Mouse (Mus musculus) forebrain, embryonic 16.5 days (tissue): ENCODE measurements around the gene Kyat1. TPM values are rescaled to one million over a fixed set of nuclear protein-coding genes. Genes with fewer than 3 reads are reported as not detected.

Experiments used
- polyA plus RNA-seq: library from polyadenylated mRNA; unstranded; fragments of >200 nt; fragmentation: Nextera tagmentation; extraction: Ambion mirVana; gene quantifications from 2 replicates; pipeline ENCODE4 v1.2.1, GENCODE M21; 2015

Kyat1 gene
- polyA plus RNA-seq, 1 experiment from 2014 or later, result 16.3 TPM

Other genes starting within 250 kb of the Kyat1 start
- 243 and 294 TPM in 2 replicates for gene Sptan1, start 240.3 kb downstream of the Kyat1 start, polyA plus RNA-seq
- 70.2 and 83.3 TPM in 2 replicates for gene Wdr34, start 157.0 kb downstream of the Kyat1 start, polyA plus RNA-seq
- gene Set, start 148.5 kb downstream of the Kyat1 start, polyA plus RNA-seq, result 407 and 435 TPM in 2 replicates
- gene Pkn3, start 128.2 kb downstream of the Kyat1 start, polyA plus RNA-seq, result 2.6 and 3.4 TPM in 2 replicates
- 17.8 and 19.0 TPM in 2 replicates for gene Zdhhc12, start 112.2 kb downstream of the Kyat1 start, polyA plus RNA-seq
- gene Zer1, start 81.3 kb downstream of the Kyat1 start, polyA plus RNA-seq, result 10.9 and 16.5 TPM in 2 replicates
- 10.5 and 12.7 TPM in 2 replicates for gene Tbc1d13, start 72.1 kb downstream of the Kyat1 start, polyA plus RNA-seq
- gene Endog, start 34.4 kb downstream of the Kyat1 start, polyA plus RNA-seq, result 10.7 and 13.3 TPM in 2 replicates
- gene Spout1, start 27.4 kb downstream of the Kyat1 start, polyA plus RNA-seq, result 63.8 and 65.9 TPM in 2 replicates
- 58.9 and 59.7 TPM in 2 replicates for gene Lrrc8a, start 31.9 kb upstream of the Kyat1 start, polyA plus RNA-seq
- gene Gm28035, start 34.7 kb upstream of the Kyat1 start, polyA plus RNA-seq, result 0.46 and 0.58 TPM in 2 replicates
- gene Phyhd1, start 60.4 kb upstream of the Kyat1 start, polyA plus RNA-seq, result 9.4 and 9.5 TPM in 2 replicates
- not detected in 2 replicates for gene Gm28038, start 75.2 kb upstream of the Kyat1 start, polyA plus RNA-seq
- gene Dolk, start 80.5 kb upstream of the Kyat1 start, polyA plus RNA-seq, result 30.2 and 35.9 TPM in 2 replicates
- gene Nup188, start 80.5 kb upstream of the Kyat1 start, polyA plus RNA-seq, result 25.3 and 26.2 TPM in 2 replicates
- gene Sh3glb2, start 153.5 kb upstream of the Kyat1 start, polyA plus RNA-seq, result 159 and 203 TPM in 2 replicates
- 29.7 and 35.6 TPM in 2 replicates for gene Miga2, start 158.4 kb upstream of the Kyat1 start, polyA plus RNA-seq
- gene Dolpp1, start 186.4 kb upstream of the Kyat1 start, polyA plus RNA-seq, result 59.3 and 66.5 TPM in 2 replicates
- gene Crat, start 210.0 kb upstream of the Kyat1 start, polyA plus RNA-seq, result 21.3 and 21.4 TPM in 2 replicates
- gene Ptpa, start 210.2 kb upstream of the Kyat1 start, polyA plus RNA-seq, result 146 and 163 TPM in 2 replicates